Mouse (Mus musculus): ENCODE data around the gene Gm11595. TPM values are rescaled to one million over a fixed set of nuclear protein-coding genes. Genes with fewer than 3 reads are reported as not detected.
"Not testable (repeated sequence)": the region's sequence is repeated elsewhere in the genome, so short reads cannot be mapped to it uniquely, and the experiment has no call there.

Gene Gm11595
- not detected in 2 replicates for polyA plus RNA-seq (2015; fragmentation: Nextera tagmentation; extraction: Ambion mirVana)

GRCm38 (mm10) chr11:99772813-99773212, at the start of gene Gm11595:
TSS of gene Gm11595 (minus strand) at chr11:99772913.
- H3K27me3 ChIP-seq (ENCODE audit: control insufficient read depth, insufficient read depth, low read length); H3K4me3 ChIP-seq (ENCODE audit: low read length); H3K36me3 ChIP-seq (ENCODE audit: control insufficient read depth, insufficient read depth); H3K27ac ChIP-seq (ENCODE audit: low read length); H3K4me2 ChIP-seq (ENCODE audit: low read depth, low read length); H3K4me1 ChIP-seq (ENCODE audit: control insufficient read depth, insufficient read depth, low read length); ATAC-seq (replicated peaks; ENCODE audit: extremely low read depth, insufficient read depth, low FRiP score); H3K9me3 ChIP-seq (replicated peaks; ENCODE audit: control insufficient read depth, low read length); H3K9ac ChIP-seq (ENCODE audit: low read length): not testable (repeated sequence)

- not testable (repeated sequence) for H3K4me3 ChIP-seq (ENCODE audit: low read length); H3K4me1 ChIP-seq (ENCODE audit: control insufficient read depth, insufficient read depth, low read length); H3K36me3 ChIP-seq (ENCODE audit: control insufficient read depth, insufficient read depth); H3K27ac ChIP-seq (ENCODE audit: low read length); H3K9ac ChIP-seq (ENCODE audit: low read length); ATAC-seq (replicated peaks; ENCODE audit: extremely low read depth, insufficient read depth, low FRiP score); H3K27me3 ChIP-seq (ENCODE audit: control insufficient read depth, insufficient read depth, low read length); H3K9me3 ChIP-seq (replicated peaks; ENCODE audit: control insufficient read depth, low read length); H3K4me2 ChIP-seq (ENCODE audit: low read depth, low read length)
- 78% methylated on average over 2 of the region's 2 CpGs for WGBS
Observed at GRCm38 (mm10) chr11:99815566-99815965, 42.9 kb upstream of the Gm11595 start, which contains the start of gene Gm11564. TSS of gene Gm11564 (minus strand) at chr11:99815666.

DNA sequence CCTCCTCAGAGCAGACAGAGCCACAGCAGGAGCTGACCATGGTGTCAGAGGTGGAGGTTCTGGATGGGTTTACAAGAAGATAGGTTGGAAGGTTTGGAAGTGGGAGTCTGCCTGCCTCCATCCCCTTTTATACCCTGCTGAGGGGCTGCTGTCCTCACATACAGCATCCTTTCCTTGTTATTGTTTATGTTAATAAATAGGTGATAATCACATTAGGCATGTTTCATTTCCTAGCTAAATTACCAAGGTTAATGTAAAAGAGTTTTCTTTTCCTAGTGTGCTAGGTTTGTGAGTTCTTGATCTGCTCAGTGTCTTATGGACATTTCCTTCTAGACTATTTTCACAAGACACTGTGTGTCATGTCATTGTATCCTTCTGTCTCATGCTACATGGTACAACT, 37.1 kb upstream of the Gm11595 start, which contains the start of gene Krtap4-13:
Gene Krtap4-13, minus strand, starts transcription at position 101 of the 400 bp plus-strand sequence.
- not testable (repeated sequence) for ATAC-seq (replicated peaks; ENCODE audit: extremely low read depth, insufficient read depth, low FRiP score); H3K4me1 ChIP-seq (ENCODE audit: control insufficient read depth, insufficient read depth, low read length); H3K4me3 ChIP-seq (ENCODE audit: low read length); H3K27me3 ChIP-seq (ENCODE audit: control insufficient read depth, insufficient read depth, low read length); H3K9me3 ChIP-seq (replicated peaks; ENCODE audit: control insufficient read depth, low read length); H3K9ac ChIP-seq (ENCODE audit: low read length); H3K4me2 ChIP-seq (ENCODE audit: low read depth, low read length); H3K36me3 ChIP-seq (ENCODE audit: control insufficient read depth, insufficient read depth); H3K27ac ChIP-seq (ENCODE audit: low read length)

- H3K27me3 ChIP-seq (ENCODE audit: control insufficient read depth, insufficient read depth, low read length); ATAC-seq (replicated peaks; ENCODE audit: extremely low read depth, insufficient read depth, low FRiP score); H3K9me3 ChIP-seq (replicated peaks; ENCODE audit: control insufficient read depth, low read length); H3K27ac ChIP-seq (ENCODE audit: low read length); H3K36me3 ChIP-seq (ENCODE audit: control insufficient read depth, insufficient read depth); H3K9ac ChIP-seq (ENCODE audit: low read length); H3K4me3 ChIP-seq (ENCODE audit: low read length); H3K4me1 ChIP-seq (ENCODE audit: control insufficient read depth, insufficient read depth, low read length); H3K4me2 ChIP-seq (ENCODE audit: low read depth, low read length): not testable (repeated sequence)
- WGBS, result no CpG with 5 or more reads among the region's 1 CpGs
Observed at GRCm38 (mm10) chr11:99804346-99804745, 31.6 kb upstream of the Gm11595 start, which contains the start of gene Gm11554. TSS of gene Gm11554 (minus strand) at chr11:99804446.

DNA sequence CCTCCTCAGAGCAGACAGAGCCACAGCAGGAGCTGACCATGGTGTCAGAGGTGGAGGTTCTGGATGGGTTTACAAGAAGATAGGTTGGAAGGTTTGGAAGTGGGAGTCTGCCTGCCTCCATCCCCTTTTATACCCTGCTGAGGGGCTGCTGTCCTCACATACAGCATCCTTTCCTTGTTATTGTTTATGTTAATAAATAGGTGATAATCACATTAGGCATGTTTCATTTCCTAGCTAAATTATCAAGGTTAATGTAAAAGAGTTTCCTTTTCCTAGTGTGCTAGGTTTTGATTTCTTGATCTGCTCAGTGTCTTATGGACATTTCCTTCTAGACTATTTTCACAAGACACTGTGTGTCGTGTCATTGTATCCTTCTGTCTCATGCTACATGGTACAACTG, 26.1 kb upstream of the Gm11595 start, which contains the start of gene Gm11569:
Gene Gm11569, minus strand, starts transcription at position 101 of the 400 bp plus-strand sequence.
- not testable (repeated sequence) for H3K27ac ChIP-seq (ENCODE audit: low read length); H3K4me1 ChIP-seq (ENCODE audit: control insufficient read depth, insufficient read depth, low read length); H3K9ac ChIP-seq (ENCODE audit: low read length); H3K27me3 ChIP-seq (ENCODE audit: control insufficient read depth, insufficient read depth, low read length); H3K36me3 ChIP-seq (ENCODE audit: control insufficient read depth, insufficient read depth); ATAC-seq (replicated peaks; ENCODE audit: extremely low read depth, insufficient read depth, low FRiP score); H3K4me2 ChIP-seq (ENCODE audit: low read depth, low read length); H3K4me3 ChIP-seq (ENCODE audit: low read length); H3K9me3 ChIP-seq (replicated peaks; ENCODE audit: control insufficient read depth, low read length)
- WGBS, result no CpG with 5 or more reads among the region's 1 CpGs

DNA sequence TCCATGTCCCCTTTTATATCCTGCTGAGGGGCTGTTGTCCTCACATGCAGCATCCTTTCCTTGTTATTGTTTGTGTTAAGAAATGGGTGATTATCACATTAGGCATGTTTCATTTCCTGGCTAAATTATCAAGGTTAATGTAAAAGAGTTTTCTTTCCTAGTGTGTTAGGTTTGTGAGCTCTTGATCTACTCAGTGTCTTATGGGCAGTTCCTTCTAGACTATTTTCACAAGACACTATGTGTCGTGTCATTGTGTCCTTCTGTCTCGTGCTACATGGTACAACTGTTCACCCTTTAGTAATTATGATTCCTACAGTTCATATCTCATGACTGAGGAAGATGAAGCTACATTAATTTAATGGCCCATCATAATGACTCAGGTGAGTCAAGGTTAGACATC, 20.7 kb upstream of the Gm11595 start, which contains the start of gene Gm11596:
Gene Gm11596, minus strand, starts transcription at position 101 of the 400 bp plus-strand sequence.
- no peak within 1 kb of the TSS for H3K9ac ChIP-seq (ENCODE audit: low read length)
- no peaks in the 10 kb centered on the region for H3K36me3 ChIP-seq (ENCODE audit: control insufficient read depth, insufficient read depth)
- ATAC-seq (replicated peaks; ENCODE audit: extremely low read depth, insufficient read depth, low FRiP score), result no peak
- no peak within 1 kb of the TSS for H3K4me3 ChIP-seq (ENCODE audit: low read length)
- no peaks in the 10 kb centered on the region for H3K27me3 ChIP-seq (ENCODE audit: control insufficient read depth, insufficient read depth, low read length)
- no peak within 1 kb of the TSS for H3K27ac ChIP-seq (ENCODE audit: low read length)
- WGBS, result 71% methylated on average over 2 of the region's 2 CpGs
- H3K9me3 ChIP-seq (replicated peaks; ENCODE audit: control insufficient read depth, low read length), result no peaks in the 10 kb centered on the region
- no peaks in the 10 kb centered on the region for H3K4me1 ChIP-seq (ENCODE audit: control insufficient read depth, insufficient read depth, low read length)
- no peak within 1 kb of the TSS for H3K4me2 ChIP-seq (ENCODE audit: low read depth, low read length)

DNA sequence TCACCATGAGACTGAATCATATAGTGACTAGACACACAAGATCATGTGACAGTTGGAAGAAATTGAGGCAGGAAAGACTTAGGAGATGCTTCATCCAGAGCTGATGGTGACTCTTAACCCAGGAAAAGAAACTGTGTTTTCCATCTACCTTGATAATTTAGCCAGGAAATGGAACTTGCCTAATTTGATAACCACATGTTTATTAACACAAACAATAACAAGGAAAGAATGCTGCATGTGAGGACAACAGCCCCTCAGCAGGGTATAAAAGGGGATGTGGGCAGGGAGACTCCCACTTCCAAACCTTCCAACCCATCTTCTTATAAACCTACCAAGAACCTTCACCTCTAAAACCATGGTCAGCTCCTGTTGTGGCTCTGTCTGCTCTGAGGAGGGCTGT, 12.2 kb upstream of the Gm11595 start, which contains the start of gene Krtap4-9:
Gene Krtap4-9, plus strand, starts transcription at position 301 of the 400 bp plus-strand sequence.
- ATAC-seq (replicated peaks; ENCODE audit: extremely low read depth, insufficient read depth, low FRiP score); H3K36me3 ChIP-seq (ENCODE audit: control insufficient read depth, insufficient read depth); H3K4me2 ChIP-seq (ENCODE audit: low read depth, low read length); H3K4me3 ChIP-seq (ENCODE audit: low read length); H3K4me1 ChIP-seq (ENCODE audit: control insufficient read depth, insufficient read depth, low read length); H3K9me3 ChIP-seq (replicated peaks; ENCODE audit: control insufficient read depth, low read length); H3K27me3 ChIP-seq (ENCODE audit: control insufficient read depth, insufficient read depth, low read length); H3K9ac ChIP-seq (ENCODE audit: low read length); H3K27ac ChIP-seq (ENCODE audit: low read length): not testable (repeated sequence)

DNA sequence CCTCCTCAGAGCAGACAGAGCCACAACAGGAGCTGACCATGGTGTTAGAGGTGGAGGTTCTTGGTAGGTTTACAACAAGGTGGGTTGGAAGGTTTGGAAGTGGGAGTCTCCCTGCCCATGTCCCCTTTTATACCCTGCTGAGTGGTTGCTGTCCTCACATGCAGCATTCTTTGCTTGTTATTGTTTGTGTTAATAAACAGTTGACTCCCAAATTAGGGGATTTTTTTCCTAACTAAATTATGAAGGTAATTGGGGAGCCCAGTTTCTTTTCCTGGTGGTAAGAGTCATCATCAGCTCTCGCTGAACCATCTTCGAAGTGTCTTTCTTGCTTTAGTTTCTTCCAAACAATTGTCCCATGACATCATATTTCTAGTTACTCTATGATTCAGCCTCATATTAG, 7.9 kb upstream of the Gm11595 start, which contains the start of gene Krtap4-8:
Gene Krtap4-8, minus strand, starts transcription at position 101 of the 400 bp plus-strand sequence.
- Histone ChIP-seq H3K27me3 (ENCODE audit: control insufficient read depth, insufficient read depth, low read length) (no peaks in the 10 kb centered on the region), H3K9me3 (replicated peaks; ENCODE audit: control insufficient read depth, low read length) (no peaks in the 10 kb centered on the region), H3K4me1 (ENCODE audit: control insufficient read depth, insufficient read depth, low read length) (no peaks in the 10 kb centered on the region), H3K4me3 (ENCODE audit: low read length) (no peak within 1 kb of the TSS), H3K4me2 (ENCODE audit: low read depth, low read length) (no peak within 1 kb of the TSS), H3K9ac (ENCODE audit: low read length) (no peak within 1 kb of the TSS), H3K36me3 (ENCODE audit: control insufficient read depth, insufficient read depth) (no peaks in the 10 kb centered on the region), H3K27ac (ENCODE audit: low read length) (no peak within 1 kb of the TSS)
- no peak for ATAC-seq (replicated peaks; ENCODE audit: extremely low read depth, insufficient read depth, low FRiP score)
- WGBS, result 93% methylated on average over 2 of the region's 2 CpGs

GRCm38 (mm10) chr11:99778401-99778800, 5.7 kb upstream of the Gm11595 start:
- Histone ChIP-seq H3K4me3 (ENCODE audit: low read length) (no peak overlapping the region), H3K9ac (ENCODE audit: low read length) (no peak overlapping the region), H3K27me3 (ENCODE audit: control insufficient read depth, insufficient read depth, low read length) (no peaks in the 10 kb centered on the region), H3K4me2 (ENCODE audit: low read depth, low read length) (no peak overlapping the region), H3K36me3 (ENCODE audit: control insufficient read depth, insufficient read depth) (no peaks in the 10 kb centered on the region), H3K4me1 (ENCODE audit: control insufficient read depth, insufficient read depth, low read length) (no peaks in the 10 kb centered on the region), H3K9me3 (replicated peaks; ENCODE audit: control insufficient read depth, low read length) (no peaks in the 10 kb centered on the region), H3K27ac (ENCODE audit: low read length) (no peak overlapping the region)
- WGBS, result 67% methylated on average over 7 of the region's 7 CpGs
- ATAC-seq (replicated peaks; ENCODE audit: extremely low read depth, insufficient read depth, low FRiP score), result no peak
